In the genomic region with DNA sequence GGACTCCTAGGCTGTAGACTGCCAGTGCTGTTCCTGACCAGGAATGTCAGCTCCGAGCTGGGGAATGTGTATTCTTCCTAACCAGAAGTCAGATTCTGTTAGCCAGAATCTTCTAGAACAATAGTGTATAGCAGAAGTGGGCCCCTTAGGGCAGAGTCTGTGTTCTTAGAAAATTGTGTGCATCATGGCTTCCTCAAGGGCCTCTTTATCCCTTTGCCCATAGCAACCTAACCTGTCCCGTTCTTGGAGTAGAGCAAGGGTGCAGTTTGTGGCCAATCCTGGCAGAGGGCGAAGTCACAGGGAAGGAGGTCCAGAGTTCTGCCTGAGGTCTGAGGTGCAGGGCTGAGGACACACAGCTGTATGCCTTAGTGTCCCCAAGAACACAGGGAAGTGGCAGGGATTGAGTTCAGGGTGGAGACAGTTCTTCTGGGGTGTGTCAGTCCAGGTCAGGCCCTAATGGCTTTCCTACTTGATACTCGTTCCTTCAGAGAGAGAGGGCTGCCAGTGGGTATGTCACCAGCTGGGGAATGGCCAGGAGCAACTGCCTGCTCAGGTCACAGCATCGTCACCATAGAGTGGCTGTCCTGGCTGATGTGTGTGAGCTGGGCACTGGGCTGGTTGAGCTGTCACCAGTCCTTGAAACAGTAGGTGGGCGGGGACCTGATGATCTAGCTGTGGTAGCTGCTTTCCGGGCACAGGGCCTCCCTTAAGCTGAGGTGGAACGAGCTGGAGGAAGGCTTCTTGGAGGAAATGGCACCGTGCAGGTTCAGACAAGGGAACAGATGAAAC, we compare ENCODE assay signal across 8 mouse cellular contexts. TPM values are rescaled to one million over a fixed set of nuclear protein-coding genes. Genes with fewer than 3 reads are reported as not detected.
DNase-seq lines count a peak whose midpoint lies in the region; ATAC-seq lines count a peak whose summit lies in the region.

No protein-coding gene starts in this region.

- 54% methylated on average over 9 of the region's 9 CpGs for WGBS in kidney, embryonic 16.5 days
- 63% methylated on average over 9 of the region's 9 CpGs for WGBS in stomach, embryonic 14.5 days
- 71% methylated on average over 9 of the region's 9 CpGs for WGBS in neural tube, embryonic 15.5 days

- intact Hi-C loops in gastrocnemius, postnatal 14 days (cut with DNase I; ENCODE audit: low total_unique reads): no loop called here

- H3K9ac ChIP-seq in kidney, embryonic 16.5 days (replicated peaks; ENCODE audit: low read length): no peak overlapping the region
- H3K9ac ChIP-seq in stomach, embryonic 14.5 days (replicated peaks; ENCODE audit: low read depth, low read length): no peak overlapping the region
- no peak overlapping the region for H3K9ac ChIP-seq in neural tube, embryonic 15.5 days (replicated peaks)

- H3K4me2 ChIP-seq in kidney, embryonic 16.5 days (replicated peaks; ENCODE audit: low read depth, low read length): no peak overlapping the region
- no peak overlapping the region for H3K4me2 ChIP-seq in stomach, embryonic 14.5 days (replicated peaks; ENCODE audit: low read depth, low read length)
- H3K4me2 ChIP-seq in neural tube, embryonic 15.5 days: no peak overlapping the region

- peaks cover 57% of the 10 kb centered on the region for H3K4me1 ChIP-seq in kidney, embryonic 16.5 days (ENCODE audit: insufficient read depth, low read length)
- H3K4me1 ChIP-seq in stomach, embryonic 14.5 days (ENCODE audit: control insufficient read depth, insufficient read depth, low read length): peaks cover 46% of the 10 kb centered on the region
- H3K4me1 ChIP-seq in neural tube, embryonic 15.5 days: peaks cover 51% of the 10 kb centered on the region

- no peaks in the 10 kb centered on the region for H3K36me3 ChIP-seq in kidney, embryonic 16.5 days (ENCODE audit: insufficient read depth, low read length)
- peaks cover 5% of the 10 kb centered on the region; the same call in 1 of the 2 replicates for H3K36me3 ChIP-seq in stomach, embryonic 14.5 days (ENCODE audit: control insufficient read depth, insufficient read depth, low read length)
- no peaks in the 10 kb centered on the region for H3K36me3 ChIP-seq in neural tube, embryonic 15.5 days

- H3K9me3 ChIP-seq in kidney, embryonic 16.5 days (ENCODE audit: low read length): no peaks in the 10 kb centered on the region
- H3K9me3 ChIP-seq in stomach, embryonic 14.5 days (ENCODE audit: control insufficient read depth, low read depth, low read length): no peaks in the 10 kb centered on the region
- H3K9me3 ChIP-seq in neural tube, embryonic 15.5 days (replicated peaks): no peaks in the 10 kb centered on the region

- no peak for DNase-seq in kidney, adult 8-10 months
- peak; percentile 64 for DNase-seq in gastrocnemius, postnatal 14 days
- peak; percentile 33 for DNase-seq in liver
- no peak for DNase-seq in right cerebral cortex, postnatal 25 days
- DNase-seq in right cerebral cortex, adult 18-20 months: no peak

- no peak overlapping the region for H3K4me3 ChIP-seq in kidney, embryonic 16.5 days (ENCODE audit: low read length)
- no peak overlapping the region for H3K4me3 ChIP-seq in stomach, embryonic 14.5 days (ENCODE audit: low read depth, low read length)
- H3K4me3 ChIP-seq in neural tube, embryonic 15.5 days (replicated peaks): no peak overlapping the region

- peak overlapping the region; percentile 57 for H3K27ac ChIP-seq in kidney, embryonic 16.5 days (ENCODE audit: low read length)
- H3K27ac ChIP-seq in stomach, embryonic 14.5 days (ENCODE audit: low read length): peak overlapping the region; percentile 48; the same call in 1 of the 2 replicates
- no peak overlapping the region for H3K27ac ChIP-seq in neural tube, embryonic 15.5 days (replicated peaks)

- no peak for ATAC-seq in kidney, embryonic 16.5 days (ENCODE audit: low FRiP score, low TSS enrichment)
- ATAC-seq in stomach, embryonic 14.5 days (ENCODE audit: insufficient number of reproducible peaks, insufficient read depth, low FRiP score, low read depth): no peak
- no peak for ATAC-seq in neural tube, embryonic 15.5 days (ENCODE audit: low FRiP score)

- H3K27me3 ChIP-seq in kidney, embryonic 16.5 days (ENCODE audit: insufficient read depth, low read length): no peaks in the 10 kb centered on the region
- no peaks in the 10 kb centered on the region for H3K27me3 ChIP-seq in stomach, embryonic 14.5 days (ENCODE audit: control insufficient read depth, insufficient read depth, low read length)
- H3K27me3 ChIP-seq in neural tube, embryonic 15.5 days (replicated peaks): no peaks in the 10 kb centered on the region

RNA-seq across cellular contexts. Expression of gene Rxra, which starts 27.8 kb away (rescaled TPM):
- 11.0 and 11.6 TPM in 2 replicates for polyA plus RNA-seq in kidney, embryonic 16.5 days (2015; fragmentation: Nextera tagmentation; extraction: Ambion mirVana)
- total RNA-seq in gastrocnemius, postnatal 14 days (2021): 10 to 100 TPM; 48.4 to 53.6 TPM
- 9.0 and 10.3 TPM in 2 replicates for polyA plus RNA-seq in stomach, embryonic 14.5 days (2014; fragmentation: Nextera tagmentation; extraction: Ambion mirVana)
- 3.6 and 5.1 TPM in 2 replicates for polyA plus RNA-seq in neural tube, embryonic 15.5 days (2015; fragmentation: Nextera tagmentation; extraction: Ambion mirVana)

Comparison
In these comparisons a context has a peak if more than half of its experiments do, and no peak if none do; other contexts are left out.
1. DNase-seq: peak in gastrocnemius, postnatal 14 days (single experiment) and liver (single experiment); none in kidney, adult 8-10 months (0 of 2), right cerebral cortex, postnatal 25 days (single experiment) and right cerebral cortex, adult 18-20 months (single experiment).